Mouse (Mus musculus) bone marrow macrophage, adult 2 months (primary cell): ENCODE results near the gene Gnpat. TPM values are rescaled to one million over a fixed set of nuclear protein-coding genes. Genes with fewer than 3 reads are reported as not detected.

Experiments used
- H3K27ac ChIP-seq: 2 replicates; pipeline ENCODE4 v1.5.1; 2012; ENCODE audit warnings: low read depth, low read length; ENCODE audit not compliant: insufficient read depth
- H3K4me1 ChIP-seq: 2 replicates; pipeline ENCODE4 v1.6.1; 2012; ENCODE audit warnings: low read length; ENCODE audit not compliant: control insufficient read depth, insufficient read depth
- H3K4me3 ChIP-seq: 2 replicates; pipeline ENCODE4 v1.5.1; 2012; ENCODE audit warnings: mild to moderate bottlenecking, low read length, moderate library complexity; ENCODE audit not compliant: insufficient read depth
- CTCF ChIP-seq: IDR thresholded peaks from 2 replicates; pipeline ENCODE4 v1.5.1; 2012; ENCODE audit warnings: low read depth, mild to moderate bottlenecking, low read length, moderate library complexity
- POLR2A ChIP-seq: IDR thresholded peaks from 2 replicates; pipeline ENCODE4 v1.6.1; 2012; ENCODE audit warnings: mild to moderate bottlenecking, low read depth, low read length, borderline replicate concordance
- polyA plus RNA-seq: library from polyadenylated mRNA; stranded (reverse); fragments of >200 nt; gene quantifications from 2 replicates; pipeline ENCODE4 v1.2.4, GENCODE M21; 2012; ENCODE audit not compliant: missing spikeins, insufficient read depth, insufficient read length

The Gnpat gene
- 33.4 and 34.6 TPM in 2 replicates for polyA plus RNA-seq

- Histone ChIP-seq H3K4me3 (peak within 1 kb of the TSS; percentile 99), H3K27ac (peak within 1 kb of the TSS; percentile 73), H3K4me1 (peaks cover 28% of the 10 kb centered on the region)
- TF ChIP-seq POLR2A (no peak), CTCF (no peak)
Measured at GRCm38 (mm10) chr8:124862321-124863162, at the start of gene Gnpat, which contains the start of gene 2810004N23Rik. Gene Gnpat (plus strand): TSS chr8:124863033. Gene 2810004N23Rik (minus strand): TSS chr8:124863120.

GRCm38 (mm10) chr8:124813326-124813725 is 49.5 kb upstream of the Gnpat start:
- TF ChIP-seq POLR2A, result no peak
- TF ChIP-seq CTCF, result no peak
- Histone ChIP-seq H3K4me1 (no peaks in the 10 kb centered on the region), H3K27ac (no peak overlapping the region), H3K4me3 (no peak overlapping the region)

GRCm38 (mm10) chr8:124815870-124816269 is 47.0 kb upstream of the Gnpat start:
- no peak overlapping the region for H3K4me3 ChIP-seq
- no peak for TF ChIP-seq POLR2A
- no peak for TF ChIP-seq CTCF
- H3K4me1 ChIP-seq, result no peaks in the 10 kb centered on the region
- H3K27ac ChIP-seq, result no peak overlapping the region

GRCm38 (mm10) chr8:124816866-124817265 is 46.0 kb upstream of the Gnpat start:
- no peak overlapping the region for H3K27ac ChIP-seq
- no peak for TF ChIP-seq POLR2A
- no peak for TF ChIP-seq CTCF

GRCm38 (mm10) chr8:124817361-124817760 is 45.5 kb upstream of the Gnpat start:
- no peak overlapping the region for H3K27ac ChIP-seq
- no peak overlapping the region for H3K4me3 ChIP-seq
- no peaks in the 10 kb centered on the region for H3K4me1 ChIP-seq
- no peak for TF ChIP-seq CTCF
- no peak for TF ChIP-seq POLR2A

More at GRCm38 (mm10) chr8:124816866-124817265, 46.0 kb upstream of the Gnpat start:
- Histone ChIP-seq H3K4me1 (no peaks in the 10 kb centered on the region), H3K4me3 (no peak overlapping the region)

GRCm38 (mm10) chr8:124819612-124820115 is 43.2 kb upstream of the Gnpat start:
- H3K4me3 ChIP-seq, result no peak overlapping the region
- TF ChIP-seq CTCF, result no peak
- no peak for TF ChIP-seq POLR2A
- no peaks in the 10 kb centered on the region for H3K4me1 ChIP-seq
- no peak overlapping the region for H3K27ac ChIP-seq

GRCm38 (mm10) chr8:124820125-124820524 is 42.7 kb upstream of the Gnpat start:
- Histone ChIP-seq H3K4me1 (no peaks in the 10 kb centered on the region), H3K4me3 (no peak overlapping the region), H3K27ac (no peak overlapping the region)
- TF ChIP-seq POLR2A (no peak), CTCF (no peak)

- peaks cover 6% of the 10 kb centered on the region; the same call in 1 of the 2 replicates for H3K4me1 ChIP-seq
- no peak for TF ChIP-seq CTCF
- no peak for TF ChIP-seq POLR2A
- H3K27ac ChIP-seq, result no peak overlapping the region
- no peak overlapping the region for H3K4me3 ChIP-seq
Measured at GRCm38 (mm10) chr8:124823497-124823896, 39.3 kb upstream of the Gnpat start.

- Histone ChIP-seq H3K4me3 (no peak overlapping the region), H3K27ac (no peak overlapping the region), H3K4me1 (peaks cover 18% of the 10 kb centered on the region)
- TF ChIP-seq POLR2A (no peak), CTCF (no peak)
Measured at GRCm38 (mm10) chr8:124826658-124827057, 36.2 kb upstream of the Gnpat start.

GRCm38 (mm10) chr8:124827387-124827786 is 35.4 kb upstream of the Gnpat start:
- TF ChIP-seq CTCF (peak; percentile 89), POLR2A (no peak)
- H3K27ac ChIP-seq, result no peak overlapping the region
- H3K4me3 ChIP-seq, result no peak overlapping the region
- H3K4me1 ChIP-seq, result peaks cover 18% of the 10 kb centered on the region
